Mouse (Mus musculus): ENCODE results near the gene Pink1. TPM values are rescaled to one million over a fixed set of nuclear protein-coding genes. Genes with fewer than 3 reads are reported as not detected.

Pink1 gene
- total RNA-seq (2021), result 149 and 151 TPM in 2 replicates
- long read RNA-seq, experiment 1, transcript Pink1-201 (8 exons, 2,375 nt), result major isoform, 126 of 365 reads
- long read RNA-seq, experiment 1, partial matches to known transcripts, result 210 of 365 reads
- long read RNA-seq, experiment 1, other reads (novel, unspliced or antisense), result 28 of 365 reads
- long read RNA-seq, experiment 2, transcript Pink1-201 (8 exons, 2,375 nt), result major isoform, 75 of 271 reads
- long read RNA-seq, experiment 2, partial matches to known transcripts, result 163 of 271 reads
- long read RNA-seq, experiment 2, other reads (novel, unspliced or antisense), result 31 of 271 reads

DNA sequence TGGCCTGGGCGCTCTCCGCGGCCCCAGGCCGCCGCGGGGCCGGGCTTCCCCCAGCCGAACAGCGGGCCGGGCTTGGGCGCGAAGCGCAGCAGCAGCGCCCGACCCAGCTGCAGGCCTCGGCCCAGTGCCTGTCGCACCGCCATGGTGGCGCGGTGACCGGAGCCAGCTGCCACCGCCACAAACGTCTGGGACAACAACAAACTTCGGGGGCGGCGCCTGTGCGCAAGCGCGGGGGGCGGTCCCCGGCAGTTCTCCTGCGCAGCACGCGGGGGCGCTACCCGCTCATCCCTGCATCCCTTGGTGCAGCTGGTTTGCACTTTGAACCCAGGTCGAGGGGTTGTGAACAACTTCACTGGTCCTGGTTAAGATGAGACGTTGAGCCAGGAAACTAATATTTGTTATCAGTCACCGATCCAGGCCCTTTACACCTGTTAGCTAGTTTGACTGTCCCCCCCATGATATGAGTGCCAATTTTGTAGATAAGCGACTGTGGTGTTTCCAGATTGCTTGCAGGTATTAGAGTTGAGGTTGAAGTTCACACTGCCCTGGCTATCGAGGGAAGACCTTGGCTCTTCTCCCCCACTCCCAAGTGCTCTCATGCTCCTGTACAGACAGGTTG is at the start of gene Pink1:
TSS of gene Pink1 (minus strand) at position 231 of the 619 bp plus-strand sequence.
- DNase-seq, result peak; percentile 95

DNA sequence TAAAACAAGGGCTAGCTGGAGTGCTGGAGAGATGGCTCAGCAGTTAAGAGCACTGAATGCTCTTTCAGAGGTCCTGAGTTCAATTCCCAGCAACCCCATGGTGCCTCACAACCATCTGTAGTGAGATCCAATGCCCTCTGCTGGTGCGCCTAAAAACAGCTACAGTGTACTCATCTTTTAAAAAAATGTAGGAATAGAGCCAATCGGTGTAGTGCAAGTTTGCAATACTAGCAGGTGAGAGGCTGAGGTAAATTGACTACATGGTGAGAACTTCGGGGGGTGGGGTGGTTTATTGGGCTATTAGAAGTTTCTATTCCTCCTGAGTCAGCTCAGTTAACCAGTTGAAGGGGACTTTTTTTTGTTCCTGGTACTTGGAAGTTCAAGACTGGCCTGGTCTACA is 49.0 kb upstream of the Pink1 start:
- no peak for DNase-seq

DNA sequence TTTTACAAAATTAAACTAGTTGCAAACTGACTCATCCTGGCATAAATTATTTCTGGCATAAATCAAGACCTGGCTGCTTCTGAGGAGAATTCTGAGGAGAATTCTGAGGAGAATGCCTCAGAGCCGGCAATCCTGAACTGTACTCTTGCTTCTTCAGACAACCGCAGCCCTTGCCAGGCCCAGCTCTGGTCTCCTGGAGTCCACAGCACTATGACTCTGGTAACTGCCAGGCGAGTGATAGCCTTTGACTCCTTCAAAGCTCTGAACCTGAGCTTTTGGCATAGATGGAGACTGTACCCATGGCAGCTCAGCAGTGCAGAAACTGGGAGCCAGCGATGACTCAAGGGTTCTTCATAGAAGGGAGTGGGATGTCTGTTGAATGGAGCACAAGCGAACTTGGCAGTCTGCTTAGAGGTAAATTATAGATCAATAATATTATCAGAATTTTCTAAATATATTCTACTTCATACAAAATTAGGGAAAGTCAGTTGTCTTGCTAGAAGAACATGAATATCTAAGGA is 44.9 kb upstream of the Pink1 start:
- no peak for DNase-seq

GRCm38 (mm10) chr4:138368498-138369260 is 42.6 kb upstream of the Pink1 start:
- no peak for DNase-seq

DNA sequence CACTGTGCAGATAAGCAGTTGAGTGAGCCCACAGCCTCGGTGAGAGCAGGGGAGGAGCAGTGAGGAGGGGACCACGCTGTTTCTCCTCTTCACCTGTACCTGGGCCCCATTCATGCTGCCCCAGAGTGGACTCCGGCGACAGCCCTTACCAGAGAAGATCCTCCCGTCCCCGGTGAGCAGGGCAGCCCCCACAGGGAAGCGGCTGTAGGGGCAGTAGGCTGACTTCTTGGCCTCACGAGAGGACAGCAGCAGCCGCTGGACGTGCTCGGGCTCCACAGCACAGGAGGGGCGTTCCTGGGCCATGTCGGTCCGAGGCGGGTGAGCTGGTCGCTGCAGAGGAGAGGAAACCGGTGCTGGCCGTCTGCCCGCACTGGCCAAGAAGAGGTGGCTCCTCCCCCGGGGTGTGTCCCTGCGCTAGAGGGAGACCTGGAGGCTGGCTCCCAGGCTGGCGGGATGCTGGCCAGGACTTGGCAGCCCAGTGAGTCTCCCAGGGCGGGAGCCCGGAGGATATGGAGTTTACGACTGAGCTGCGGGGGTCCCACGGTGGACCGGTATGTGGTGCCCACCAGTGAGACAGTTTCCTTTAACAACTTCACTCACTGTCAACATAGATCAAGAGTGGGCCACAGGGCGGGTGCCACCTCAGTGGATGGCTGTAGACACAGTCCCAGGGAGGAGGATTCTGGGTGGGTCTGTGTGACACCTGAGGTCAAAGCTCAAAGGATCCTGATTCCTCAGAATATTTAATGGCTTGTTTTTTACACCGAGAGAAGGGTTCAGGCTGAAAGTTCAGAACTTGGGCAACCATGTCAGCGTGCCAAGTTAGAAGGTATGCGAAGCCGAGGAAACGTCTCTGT is 41.8 kb upstream of the Pink1 start, which contains the start of gene Cda:
TSS of gene Cda (minus strand) at position 352 of the 857 bp plus-strand sequence.
- DNase-seq, result peak; percentile 93

- no peak for DNase-seq
Measured at GRCm38 (mm10) chr4:138366561-138366960, 40.5 kb upstream of the Pink1 start.

GRCm38 (mm10) chr4:138363511-138363910 is 37.4 kb upstream of the Pink1 start:
- no peak for DNase-seq

GRCm38 (mm10) chr4:138362883-138363282 is 36.8 kb upstream of the Pink1 start:
- no peak for DNase-seq

DNA sequence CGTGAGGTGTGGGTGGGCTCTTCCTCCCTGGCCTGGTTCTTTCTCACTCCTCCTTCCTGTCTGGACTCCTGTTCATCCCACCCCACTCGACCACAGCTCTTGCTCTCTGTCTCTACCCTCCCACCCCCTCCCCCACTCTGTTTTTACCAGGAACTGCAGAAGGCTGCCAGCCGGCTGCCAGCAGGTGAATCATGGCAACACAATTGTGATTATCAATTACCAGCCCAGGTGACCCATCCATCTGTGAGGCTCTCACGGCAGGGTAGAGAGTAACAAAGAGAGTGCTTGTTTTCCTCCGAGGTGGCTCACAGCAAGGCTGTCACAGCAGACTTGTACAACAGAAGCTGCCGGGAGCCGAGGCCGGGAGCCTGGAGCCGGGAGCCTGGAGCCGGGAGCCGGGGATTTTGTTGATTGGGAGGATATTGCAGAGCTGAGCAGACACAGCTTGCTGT is 35.3 kb upstream of the Pink1 start:
- no peak for DNase-seq

GRCm38 (mm10) chr4:138358176-138358575 is 32.1 kb upstream of the Pink1 start:
- no peak for DNase-seq

GRCm38 (mm10) chr4:138356551-138356950 is 30.4 kb upstream of the Pink1 start:
- peak; percentile 72 for DNase-seq

DNA sequence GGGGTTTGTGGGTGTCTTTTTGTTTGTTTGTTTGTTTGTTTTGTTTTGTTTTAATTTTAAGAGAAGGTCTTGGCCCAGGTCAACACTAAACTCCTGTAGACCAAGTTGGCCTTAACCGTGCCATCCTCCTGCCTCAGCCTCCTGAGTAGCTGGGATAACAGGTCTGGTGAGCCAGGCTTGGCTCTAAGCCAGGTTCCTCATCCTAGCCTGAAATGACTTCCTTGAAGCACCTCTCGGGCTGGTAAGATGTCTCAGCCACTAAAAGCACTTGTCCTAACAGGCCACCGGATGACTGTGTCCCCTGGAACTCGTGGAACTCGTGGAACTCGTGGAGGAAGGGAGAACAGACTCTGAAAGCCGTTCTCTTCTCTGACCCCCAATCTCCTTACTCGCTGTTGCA is 30.0 kb upstream of the Pink1 start:
- no peak for DNase-seq

GRCm38 (mm10) chr4:138355496-138355895 is 29.4 kb upstream of the Pink1 start:
- DNase-seq, result no peak

- DNase-seq, result peak; percentile 63
Measured at GRCm38 (mm10) chr4:138353438-138354171, 27.5 kb upstream of the Pink1 start.

DNA sequence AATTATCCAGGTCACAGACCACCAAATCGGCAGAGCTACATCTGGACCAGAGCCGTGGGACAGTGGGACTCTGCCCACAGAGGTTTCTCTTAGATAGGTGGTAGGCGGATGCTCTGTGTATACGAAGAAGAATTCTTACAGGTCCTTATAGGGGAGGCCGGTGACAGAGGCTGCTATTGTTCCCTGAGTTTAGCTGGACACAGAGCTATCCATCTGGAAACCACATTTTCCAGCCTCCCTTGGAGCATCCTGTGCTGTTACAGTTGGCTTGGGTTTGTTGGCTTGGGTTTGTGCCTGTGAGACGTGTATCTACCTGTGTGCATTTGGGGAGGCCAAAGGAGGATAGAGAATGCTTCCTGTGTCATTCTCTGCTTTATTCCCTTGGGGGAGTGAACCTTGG is 26.6 kb upstream of the Pink1 start:
- no peak for DNase-seq

DNA sequence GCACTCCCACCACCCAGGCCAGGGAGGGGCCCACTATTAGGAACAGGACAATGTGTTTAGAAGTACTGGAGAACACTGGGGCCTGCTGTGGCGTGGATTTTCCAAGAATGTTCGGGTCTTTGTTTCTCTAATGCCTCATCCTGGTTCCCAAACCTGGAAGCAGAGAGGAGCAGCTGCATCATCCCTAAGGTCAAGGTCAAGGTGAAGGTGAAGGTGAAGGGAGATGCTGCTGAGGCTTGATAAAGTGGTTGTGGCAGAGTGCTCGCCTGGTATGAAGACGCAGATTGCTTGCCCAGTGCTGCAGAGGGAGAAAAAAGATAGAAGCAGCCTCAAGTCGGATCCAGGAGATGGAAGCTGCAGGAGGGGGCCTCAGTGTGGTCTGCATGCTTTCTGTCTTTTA is 25.7 kb upstream of the Pink1 start:
- no peak for DNase-seq

GRCm38 (mm10) chr4:138348716-138349115 is 22.6 kb upstream of the Pink1 start:
- no peak for DNase-seq

GRCm38 (mm10) chr4:138347280-138347679 is 21.2 kb upstream of the Pink1 start:
- DNase-seq, result no peak

- DNase-seq, result peak; percentile 80
Measured at GRCm38 (mm10) chr4:138344891-138345545, 18.9 kb upstream of the Pink1 start.

GRCm38 (mm10) chr4:138343341-138343837 is 17.3 kb upstream of the Pink1 start:
- peak; percentile 86 for DNase-seq
